Mouse (Mus musculus) liver, embryonic 15.5 days (tissue): ENCODE data around the gene Slit3. TPM values are rescaled to one million over a fixed set of nuclear protein-coding genes. Genes with fewer than 3 reads are reported as not detected.

Source experiments
- ATAC-seq: fragments of 200-750 bp; cut with Nextera tagmentation; 2 replicates; pipeline ENCODE4 v1.8.0; 2017; ENCODE audit warnings: moderate number of reproducible peaks, mild to moderate bottlenecking, moderate library complexity; ENCODE audit not compliant: insufficient read depth
- H3K27ac ChIP-seq: fragments of 300-500 bp; sonication (generic); replicated peaks from 2 replicates; pipeline ENCODE4 v1.5.1; 2015; ENCODE audit warnings: mild to moderate bottlenecking, inconsistent platforms
- H3K27me3 ChIP-seq: fragments of 300-500 bp; sonication (generic); 2 replicates; pipeline ENCODE4 v1.6.1; 2015; ENCODE audit warnings: mild to moderate bottlenecking, inconsistent platforms
- H3K36me3 ChIP-seq: fragments of 300-500 bp; sonication (generic); replicated peaks from 2 replicates; pipeline ENCODE4 v1.6.1; 2015; ENCODE audit warnings: moderate library complexity, mild to moderate bottlenecking, inconsistent platforms
- H3K4me1 ChIP-seq: fragments of 300-500 bp; sonication (generic); replicated peaks from 2 replicates; pipeline ENCODE4 v1.6.1; 2015; ENCODE audit warnings: inconsistent platforms
- H3K4me2 ChIP-seq: fragments of 300-500 bp; sonication (generic); 2 replicates; pipeline ENCODE4 v1.6.1; 2015; ENCODE audit warnings: moderate library complexity, mild to moderate bottlenecking, inconsistent platforms
- H3K4me3 ChIP-seq: fragments of 300-500 bp; sonication (generic); replicated peaks from 2 replicates; pipeline ENCODE4 v1.5.1; 2015; ENCODE audit warnings: mild to moderate bottlenecking, inconsistent platforms
- H3K9ac ChIP-seq: fragments of 300-500 bp; sonication (generic); 2 replicates; pipeline ENCODE4 v1.6.1; 2015; ENCODE audit warnings: moderate library complexity, mild to moderate bottlenecking, inconsistent platforms
- H3K9me3 ChIP-seq: fragments of 300-500 bp; sonication (generic); replicated peaks from 2 replicates; pipeline ENCODE4 v1.6.1; 2016; ENCODE audit warnings: inconsistent platforms
- WGBS: fragments of 180-500 bp; shearing (Covaris S2); methylation state at CpG from one replicate; pipeline ENCODE4 v1.1.7; 2015; ENCODE audit warnings: mixed read lengths; ENCODE audit not compliant: insufficient replicate concordance; 5-methylcytosine and 5-hydroxymethylcytosine counted together
- polyA plus RNA-seq: library from polyadenylated mRNA; unstranded; fragments of >200 nt; fragmentation: Nextera tagmentation; extraction: Ambion mirVana; gene quantifications from 2 replicates; pipeline ENCODE4 v1.2.1, GENCODE M21; 2015

Slit3 gene
- 0.20 and 0.55 TPM in 2 replicates for polyA plus RNA-seq

DNA sequence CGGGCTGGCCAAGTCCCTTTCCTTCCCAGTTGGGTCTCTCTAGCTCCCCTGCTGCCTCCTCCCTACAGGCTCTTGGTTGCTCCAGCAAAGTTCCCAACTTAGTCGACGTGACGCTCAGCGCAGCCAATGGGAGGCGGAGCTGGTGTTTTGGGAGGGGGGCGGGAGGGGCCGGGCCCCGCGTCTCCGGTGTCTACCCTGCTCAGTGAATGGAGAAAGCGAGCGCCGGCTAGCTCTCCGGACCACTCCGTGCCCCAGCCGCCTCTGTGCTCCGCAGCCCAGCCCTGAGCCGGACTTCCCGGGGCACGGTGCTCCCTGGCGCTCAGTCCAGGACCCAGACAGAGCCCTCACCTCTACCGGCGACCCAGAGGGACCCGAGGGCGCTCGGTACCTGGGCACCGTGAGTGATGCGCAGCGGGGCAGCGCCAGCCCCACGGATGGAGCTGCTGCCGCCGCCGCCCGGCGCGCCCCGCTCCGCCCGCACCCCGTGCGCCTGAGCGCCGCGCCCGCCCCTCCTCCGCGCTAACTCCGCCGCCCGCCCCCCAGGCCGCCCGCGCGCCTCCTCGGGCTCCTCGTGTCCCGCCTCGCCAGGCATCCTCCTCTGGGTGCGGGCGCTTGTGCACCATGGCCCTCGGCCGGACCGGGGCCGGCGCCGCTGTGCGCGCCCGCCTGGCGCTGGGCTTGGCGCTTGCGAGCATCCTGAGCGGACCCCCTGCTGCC is at the start of gene Slit3:
Slit3 (plus strand) TSS at position 331 of the 717 bp plus-strand sequence.
- Histone ChIP-seq H3K27ac (no peak within 1 kb of the TSS), H3K4me2 (peak within 1 kb of the TSS; percentile 48), H3K4me3 (peak within 1 kb of the TSS; percentile 31), H3K27me3 (peaks cover 58% of the 10 kb centered on the region), H3K36me3 (no peaks in the 10 kb centered on the region), H3K9me3 (no peaks in the 10 kb centered on the region), H3K4me1 (no peaks in the 10 kb centered on the region), H3K9ac (no peak within 1 kb of the TSS)
- ATAC-seq, result no peak
- 2% methylated on average over 62 of the region's 75 CpGs for WGBS

DNA sequence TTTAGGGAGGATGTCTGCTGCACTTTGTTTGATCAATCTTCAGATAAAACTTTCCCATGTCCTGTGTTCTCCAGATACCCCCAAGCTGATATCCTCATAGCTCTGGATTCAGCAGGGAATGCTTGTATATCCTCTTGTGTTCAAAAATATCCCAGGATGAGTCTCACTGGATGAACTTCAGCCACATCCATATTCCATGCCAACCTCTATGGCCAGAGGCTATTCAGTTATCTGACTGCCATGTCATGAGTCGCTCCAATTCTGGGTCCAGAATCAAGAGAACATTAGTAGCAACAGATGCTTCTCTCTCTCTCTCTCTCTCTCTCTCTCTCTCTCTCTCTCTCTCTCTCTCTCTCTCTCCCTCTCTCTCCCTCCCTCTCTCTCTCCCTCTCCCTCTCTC is 49.6 kb upstream of the Slit3 start:
- H3K9ac ChIP-seq, result no peak overlapping the region
- no peak overlapping the region for H3K4me3 ChIP-seq
- H3K36me3 ChIP-seq, result no peaks in the 10 kb centered on the region
- 55% methylated on average over 1 of the region's 1 CpGs for WGBS
- no peak for ATAC-seq
- H3K4me2 ChIP-seq, result no peak overlapping the region
- H3K4me1 ChIP-seq, result no peaks in the 10 kb centered on the region
- no peak overlapping the region for H3K27ac ChIP-seq
- H3K9me3 ChIP-seq, result no peaks in the 10 kb centered on the region
- H3K27me3 ChIP-seq, result no peaks in the 10 kb centered on the region

DNA sequence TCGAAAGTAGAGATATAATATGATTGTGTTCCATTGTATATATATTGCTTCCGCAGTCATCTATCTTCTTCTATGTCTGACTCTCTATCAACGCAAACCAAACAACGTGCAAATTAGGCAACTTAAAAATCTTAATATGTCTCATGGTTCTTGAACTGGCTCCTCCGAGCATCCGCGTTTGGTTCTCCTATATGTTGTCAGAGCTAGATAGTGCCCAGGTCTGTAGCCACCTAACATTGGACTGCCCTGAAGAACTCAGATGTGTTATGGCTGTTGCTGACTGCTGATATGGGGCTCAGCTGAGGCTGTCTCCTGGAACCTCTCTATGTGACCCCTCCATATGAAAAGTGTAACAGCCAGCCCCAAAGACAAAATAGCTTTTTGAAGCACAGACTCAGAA is 45.6 kb upstream of the Slit3 start:
- Histone ChIP-seq H3K4me3 (no peak overlapping the region), H3K27me3 (no peaks in the 10 kb centered on the region), H3K36me3 (no peaks in the 10 kb centered on the region), H3K4me2 (no peak overlapping the region), H3K4me1 (no peaks in the 10 kb centered on the region), H3K9me3 (no peaks in the 10 kb centered on the region), H3K9ac (no peak overlapping the region), H3K27ac (no peak overlapping the region)
- no peak for ATAC-seq
- 80% methylated on average over 7 of the region's 7 CpGs for WGBS

DNA sequence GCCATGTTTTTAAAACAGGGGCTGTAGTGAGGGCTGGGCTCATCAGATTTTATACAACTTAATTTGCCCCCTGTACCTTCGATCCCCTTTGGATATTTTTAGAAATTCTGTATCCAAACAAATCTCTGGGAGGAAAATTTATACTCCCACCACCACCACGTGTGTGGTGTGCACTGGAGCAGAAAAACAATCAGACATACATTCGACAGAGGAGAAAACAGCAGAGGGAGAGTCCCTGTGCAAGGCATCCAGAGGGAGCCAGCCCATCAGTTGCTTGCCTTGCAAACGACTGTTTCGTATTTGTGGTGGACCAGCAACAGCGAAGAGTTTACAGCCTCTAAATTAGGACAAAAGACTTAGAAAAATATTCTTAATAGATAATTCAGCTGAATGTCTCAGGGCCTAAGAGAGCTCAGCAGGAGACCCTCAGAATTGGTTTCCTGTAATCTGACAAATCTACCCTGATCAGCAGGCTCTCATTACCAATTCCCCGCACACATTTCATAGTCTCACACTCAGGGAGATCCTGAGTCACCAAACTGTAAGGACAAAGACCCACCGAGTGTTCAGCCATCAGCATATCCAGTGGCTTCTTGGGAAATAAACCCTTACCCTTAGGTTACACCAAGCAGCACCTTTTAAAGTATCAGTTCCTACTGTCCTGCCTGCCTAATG is 40.4 kb upstream of the Slit3 start:
- H3K27me3 ChIP-seq, result no peaks in the 10 kb centered on the region
- no peaks in the 10 kb centered on the region for H3K4me1 ChIP-seq
- no peaks in the 10 kb centered on the region for H3K9me3 ChIP-seq
- H3K4me3 ChIP-seq, result no peak overlapping the region
- no peak overlapping the region for H3K4me2 ChIP-seq
- no peak for ATAC-seq
- 56% methylated on average over 8 of the region's 8 CpGs for WGBS
- H3K9ac ChIP-seq, result no peak overlapping the region
- H3K27ac ChIP-seq, result no peak overlapping the region
- no peaks in the 10 kb centered on the region for H3K36me3 ChIP-seq

DNA sequence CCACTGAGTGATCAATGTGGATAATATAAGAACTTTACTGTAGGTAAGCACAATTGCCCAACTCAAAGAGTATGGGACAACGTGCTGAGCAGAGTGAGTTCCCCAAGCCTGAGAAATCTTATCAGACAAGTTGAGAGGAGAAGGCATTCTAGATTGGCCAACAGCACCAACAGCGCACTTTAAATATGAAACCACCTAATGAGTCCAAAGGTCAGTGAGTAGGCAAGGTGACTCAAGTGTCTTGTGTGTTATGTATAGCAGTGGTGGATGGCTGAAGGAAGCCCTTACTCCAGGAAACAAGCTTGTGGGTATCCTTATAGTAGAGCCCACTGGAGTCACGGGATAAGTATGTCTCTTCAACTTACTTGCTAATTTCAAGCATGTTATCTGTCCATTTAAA is 38.7 kb upstream of the Slit3 start:
- WGBS, result 63% methylated on average over 3 of the region's 3 CpGs
- Histone ChIP-seq H3K4me3 (no peak overlapping the region), H3K9ac (no peak overlapping the region), H3K36me3 (no peaks in the 10 kb centered on the region), H3K9me3 (no peaks in the 10 kb centered on the region), H3K27ac (no peak overlapping the region), H3K27me3 (no peaks in the 10 kb centered on the region), H3K4me1 (no peaks in the 10 kb centered on the region), H3K4me2 (no peak overlapping the region)
- ATAC-seq, result no peak

DNA sequence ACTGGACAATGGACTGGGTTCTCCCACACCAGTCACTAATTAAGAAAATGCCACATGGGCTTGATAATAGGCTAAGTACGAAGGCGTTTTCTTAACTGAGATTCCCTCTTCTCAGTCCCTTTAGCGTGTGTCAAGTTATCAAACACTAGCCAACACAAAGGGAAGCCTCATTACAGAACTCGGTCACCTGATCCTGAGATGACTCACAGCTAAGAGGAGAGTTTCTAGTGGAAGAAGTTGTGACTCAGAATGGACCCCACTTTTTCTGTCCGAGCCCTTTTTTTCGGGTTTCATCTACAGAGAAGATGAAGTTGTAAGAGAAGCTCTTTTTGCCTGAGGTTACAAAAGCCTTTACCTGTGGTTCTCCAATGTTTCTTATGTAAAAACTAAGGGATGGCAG is 38.0 kb upstream of the Slit3 start:
- Histone ChIP-seq H3K9me3 (no peaks in the 10 kb centered on the region), H3K4me1 (no peaks in the 10 kb centered on the region), H3K27me3 (no peaks in the 10 kb centered on the region), H3K9ac (no peak overlapping the region), H3K4me2 (no peak overlapping the region), H3K36me3 (no peaks in the 10 kb centered on the region), H3K4me3 (no peak overlapping the region), H3K27ac (no peak overlapping the region)
- WGBS, result 59% methylated on average over 6 of the region's 6 CpGs
- ATAC-seq, result no peak

DNA sequence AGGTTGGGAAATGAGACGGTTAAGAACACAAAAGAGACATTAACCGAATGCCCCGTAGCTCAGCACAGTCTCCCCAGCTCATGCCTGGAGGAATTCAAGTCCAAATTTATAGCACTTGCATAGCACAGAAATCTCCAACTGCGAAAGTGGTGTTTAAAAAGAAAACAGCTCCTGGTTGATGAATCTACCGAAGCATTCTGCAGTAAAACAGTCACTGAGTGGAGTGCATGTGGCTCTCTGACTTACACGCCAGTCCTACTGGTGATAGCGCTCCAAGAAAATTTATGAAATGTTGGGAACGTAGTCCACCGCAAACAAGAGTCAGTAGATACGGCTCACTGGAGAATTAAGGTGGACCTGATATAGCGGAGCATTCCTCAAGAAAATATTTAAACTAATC is 35.7 kb upstream of the Slit3 start:
- H3K4me3 ChIP-seq, result no peak overlapping the region
- no peaks in the 10 kb centered on the region for H3K4me1 ChIP-seq
- no peak for ATAC-seq
- H3K4me2 ChIP-seq, result no peak overlapping the region
- no peaks in the 10 kb centered on the region for H3K9me3 ChIP-seq
- H3K9ac ChIP-seq, result no peak overlapping the region
- H3K36me3 ChIP-seq, result no peaks in the 10 kb centered on the region
- WGBS, result 68% methylated on average over 11 of the region's 11 CpGs
- H3K27ac ChIP-seq, result no peak overlapping the region
- no peaks in the 10 kb centered on the region for H3K27me3 ChIP-seq

DNA sequence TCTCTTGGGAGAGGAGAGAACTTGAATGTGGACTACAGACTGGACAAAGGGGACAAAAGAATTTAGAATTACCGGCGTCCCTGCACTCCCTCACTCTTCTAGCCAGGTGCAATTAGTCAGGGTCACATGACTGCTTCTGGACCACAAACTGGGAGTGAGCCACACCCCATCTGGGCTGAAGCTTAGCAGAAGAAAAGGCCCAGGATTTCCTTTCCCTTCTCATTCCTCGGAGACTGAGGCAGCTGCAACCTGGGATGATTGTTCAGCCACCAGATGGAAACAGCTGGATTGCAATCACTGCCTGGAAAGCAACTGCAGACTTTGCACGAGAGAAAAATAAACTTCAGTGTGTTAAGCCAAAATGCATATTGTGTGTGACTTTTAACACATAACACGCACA is 35.0 kb upstream of the Slit3 start:
- Histone ChIP-seq H3K9me3 (no peaks in the 10 kb centered on the region), H3K9ac (no peak overlapping the region), H3K36me3 (no peaks in the 10 kb centered on the region), H3K4me1 (no peaks in the 10 kb centered on the region), H3K27me3 (no peaks in the 10 kb centered on the region), H3K4me2 (no peak overlapping the region), H3K27ac (no peak overlapping the region), H3K4me3 (no peak overlapping the region)
- ATAC-seq, result no peak
- 46% methylated on average over 5 of the region's 5 CpGs for WGBS

DNA sequence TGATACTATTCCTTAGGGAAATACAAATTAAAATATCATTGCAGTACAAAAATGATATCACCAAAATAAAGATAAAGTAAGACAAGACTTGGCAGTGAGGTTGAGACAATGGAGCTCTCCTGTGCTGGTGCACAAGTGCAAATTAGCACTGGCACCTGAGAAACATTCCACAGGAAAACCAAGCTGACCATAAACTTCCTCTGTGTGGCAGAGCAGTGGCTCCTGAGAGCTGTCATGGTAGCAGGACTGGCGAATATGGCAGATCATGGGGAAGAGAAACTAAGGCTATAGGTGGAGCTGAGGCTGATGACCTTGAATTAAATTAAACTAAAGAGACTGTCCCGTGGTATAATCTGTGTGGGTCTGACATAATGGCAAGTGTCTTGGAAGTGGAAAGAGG is 33.6 kb upstream of the Slit3 start:
- H3K9me3 ChIP-seq, result no peaks in the 10 kb centered on the region
- H3K9ac ChIP-seq, result no peak overlapping the region
- no peaks in the 10 kb centered on the region for H3K36me3 ChIP-seq
- no peaks in the 10 kb centered on the region for H3K27me3 ChIP-seq
- no peaks in the 10 kb centered on the region for H3K4me1 ChIP-seq
- ATAC-seq, result no peak
- no peak overlapping the region for H3K27ac ChIP-seq
- no peak overlapping the region for H3K4me3 ChIP-seq
- H3K4me2 ChIP-seq, result no peak overlapping the region
- WGBS, result 17% methylated on average over 2 of the region's 2 CpGs

DNA sequence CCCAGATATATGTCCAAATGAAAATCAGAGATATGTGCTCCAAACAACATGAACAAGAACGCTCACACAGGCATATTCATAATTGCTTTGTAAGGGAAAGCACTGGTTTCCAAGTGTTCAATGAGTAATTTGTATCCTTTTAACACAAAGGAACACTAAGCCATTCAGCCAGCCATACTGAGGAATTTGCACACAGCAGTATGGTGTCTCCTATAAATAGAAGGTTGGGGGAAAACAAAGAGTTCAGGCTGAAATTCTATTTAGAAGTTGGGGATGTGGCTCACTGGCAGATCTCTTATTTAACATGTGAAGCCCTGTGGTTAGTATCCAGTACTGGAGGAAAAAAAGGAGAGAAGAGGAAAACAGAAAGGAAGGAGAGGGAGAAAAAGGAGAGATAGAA is 32.9 kb upstream of the Slit3 start:
- Histone ChIP-seq H3K4me1 (no peaks in the 10 kb centered on the region), H3K27me3 (no peaks in the 10 kb centered on the region), H3K4me2 (no peak overlapping the region), H3K4me3 (no peak overlapping the region), H3K27ac (no peak overlapping the region), H3K36me3 (no peaks in the 10 kb centered on the region), H3K9me3 (no peaks in the 10 kb centered on the region), H3K9ac (no peak overlapping the region)
- ATAC-seq, result no peak
- WGBS, result 64% methylated on average over 1 of the region's 1 CpGs

DNA sequence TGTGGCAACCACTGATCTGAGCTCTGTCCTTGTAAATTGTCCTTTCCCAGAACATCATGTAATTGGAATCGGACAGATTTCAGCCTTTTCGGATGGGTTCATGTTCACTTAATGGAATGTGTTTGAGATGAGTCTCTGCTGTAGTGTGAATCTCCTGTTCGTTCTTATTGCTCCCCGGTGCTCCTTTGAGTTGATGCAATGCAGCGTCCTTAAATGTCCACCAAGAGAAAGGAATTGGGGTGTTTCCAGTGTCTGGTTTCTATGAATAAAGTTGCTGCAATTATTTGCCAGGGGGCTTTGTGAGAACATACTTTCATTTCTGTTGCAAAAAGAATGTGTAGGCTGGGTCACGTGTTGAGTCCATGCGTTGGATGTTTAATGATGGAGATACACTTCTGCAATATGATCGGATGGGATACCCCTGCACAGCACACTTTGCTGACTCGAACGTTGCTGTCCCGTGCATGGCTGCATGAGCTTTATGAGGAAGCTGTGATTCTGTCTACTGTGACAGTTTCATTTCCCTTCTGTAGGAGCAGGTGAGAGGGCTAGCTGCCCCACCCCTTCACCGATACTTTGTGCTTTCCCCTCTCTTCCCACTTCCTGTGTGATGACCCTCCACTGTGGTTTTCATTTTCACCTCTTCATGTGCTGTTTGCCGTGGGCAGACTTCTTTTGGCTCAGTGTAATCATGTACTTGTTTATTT is 30.2 kb upstream of the Slit3 start:
- Histone ChIP-seq H3K4me2 (no peak overlapping the region), H3K27me3 (no peaks in the 10 kb centered on the region), H3K9ac (no peak overlapping the region), H3K4me1 (no peaks in the 10 kb centered on the region), H3K36me3 (no peaks in the 10 kb centered on the region), H3K27ac (no peak overlapping the region), H3K9me3 (no peaks in the 10 kb centered on the region), H3K4me3 (no peak overlapping the region)
- 56% methylated on average over 13 of the region's 13 CpGs for WGBS
- ATAC-seq, result no peak
